Mouse (Mus musculus): ENCODE measurements at regions not wholly inside any gene's neighbourhood (a gene's known extent, or its start where the extent isn't known, plus 50 kb on each side); places are given as distances from the start of the nearest gene placed in this dataset.

DNA sequence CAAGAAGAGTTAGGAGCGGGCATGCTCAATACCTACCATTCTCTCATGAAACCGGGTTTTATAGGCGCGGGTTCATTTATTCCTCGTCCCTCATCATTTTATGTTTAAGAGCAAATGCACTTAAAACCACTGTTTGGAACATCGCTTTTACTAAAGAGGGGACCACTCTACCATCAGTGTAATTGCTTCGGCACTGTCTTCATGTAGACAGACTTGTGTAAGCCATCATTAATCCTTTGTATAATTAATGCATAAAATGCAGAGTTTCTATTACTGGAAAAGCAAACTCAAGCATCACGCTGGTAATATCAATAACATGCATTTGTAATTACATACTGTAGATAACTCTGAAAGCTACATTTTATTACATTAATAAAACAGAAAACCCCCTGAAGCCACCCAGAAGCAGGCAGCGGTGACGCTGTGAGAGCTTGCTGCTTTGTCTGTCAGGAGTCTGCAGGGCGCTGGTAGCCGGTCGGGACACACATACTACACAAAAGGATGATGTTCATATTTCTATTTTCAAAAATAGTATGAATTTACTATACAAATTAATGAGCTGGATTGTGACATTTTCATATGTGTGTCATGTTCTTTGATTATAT lies 99.2 kb downstream of the Zfp281 start:
- no peak for DNase-seq

DNA sequence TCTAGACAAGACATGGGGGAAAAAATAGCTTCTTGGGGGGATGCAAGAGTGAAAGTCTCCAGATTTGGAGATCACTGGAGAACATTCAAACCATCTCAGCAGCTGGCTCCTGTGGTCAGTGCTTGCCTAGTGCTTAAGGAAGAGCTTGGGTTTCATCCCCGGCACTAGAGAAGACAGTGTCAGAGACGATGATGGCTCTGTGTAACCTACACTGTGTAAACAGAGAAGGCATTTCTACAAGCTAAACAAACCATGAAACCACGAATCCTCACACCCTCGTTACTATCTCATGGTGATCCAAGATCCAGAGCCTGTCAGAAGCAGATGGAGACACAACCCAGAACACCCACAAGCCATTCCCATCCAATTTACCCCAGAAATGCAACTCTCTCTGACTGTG lies 100.5 kb downstream of the Zfp281 start:
- DNase-seq: no peak

DNA sequence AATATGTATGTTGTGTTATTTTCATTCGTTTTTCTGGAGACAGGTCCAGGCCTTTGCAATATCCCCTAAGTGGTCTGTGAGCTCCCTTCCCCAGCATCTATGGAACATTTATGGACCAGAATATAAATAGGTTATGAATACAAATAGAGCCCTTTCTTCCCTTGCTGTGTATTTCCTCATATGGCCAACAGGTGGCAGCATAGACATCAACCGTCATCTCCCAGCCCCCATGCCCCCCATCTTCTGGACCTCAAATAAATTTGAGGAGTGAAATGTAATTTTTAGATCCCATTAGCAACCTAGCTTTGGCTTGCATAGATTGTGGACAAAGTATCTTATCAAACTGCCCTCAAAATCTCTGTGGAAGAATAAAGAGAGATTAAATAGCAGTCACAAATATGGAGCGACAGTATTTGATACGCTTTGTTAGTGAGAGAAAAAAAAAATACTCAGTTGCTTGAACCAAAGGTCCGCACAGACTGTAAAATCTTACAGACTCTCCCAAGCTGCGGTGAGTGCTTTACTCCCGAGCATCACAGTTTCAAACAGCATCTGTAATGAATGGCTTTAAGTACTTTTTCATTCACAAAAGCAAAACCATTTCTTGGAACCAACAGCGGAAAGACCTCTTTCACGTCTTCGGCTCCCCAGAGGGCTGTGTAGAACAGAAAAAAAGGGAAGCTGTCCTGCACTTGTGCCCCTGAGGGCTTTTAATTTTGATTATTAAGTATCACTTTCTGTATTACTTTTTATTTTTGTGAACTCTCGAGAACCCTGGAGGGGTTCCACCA lies 101.6 kb downstream of the Zfp281 start:
- no peak for DNase-seq

DNA sequence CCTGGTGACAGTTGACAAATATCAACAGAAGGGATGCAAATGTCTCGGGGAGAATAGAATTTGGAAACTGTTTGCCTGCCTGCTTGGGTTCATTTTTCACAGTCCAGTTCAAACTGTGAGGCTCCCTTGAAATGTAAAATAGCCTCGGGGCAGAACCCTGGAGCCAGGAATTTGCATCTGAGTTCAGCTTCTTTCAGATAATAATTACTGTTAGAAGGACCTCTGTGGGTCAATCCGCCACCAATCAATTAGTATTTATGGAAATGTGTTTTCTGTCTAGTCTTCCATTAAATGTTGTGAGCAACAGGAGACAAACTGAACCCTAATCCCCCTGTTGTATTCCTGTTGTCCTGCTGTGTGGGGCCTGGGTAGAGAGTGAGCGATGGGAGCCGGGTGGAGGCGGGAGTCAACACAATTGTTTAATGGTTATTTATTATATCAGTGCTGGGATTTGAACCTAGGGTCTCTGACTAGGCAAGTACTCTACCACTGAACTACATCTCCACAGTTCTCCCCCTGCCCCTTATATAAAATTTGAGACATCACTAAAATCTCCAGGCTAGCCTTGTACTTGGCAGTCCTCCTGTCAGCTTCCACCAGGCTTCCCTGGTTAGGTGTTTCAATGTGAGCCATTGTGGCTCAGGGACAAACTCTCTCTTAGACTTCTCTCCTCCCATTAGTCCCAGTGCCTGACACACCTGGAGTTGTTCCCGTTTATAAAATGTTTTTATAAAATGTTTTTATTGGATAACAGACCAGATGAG lies 103.3 kb downstream of the Zfp281 start:
- no peak for DNase-seq

DNA sequence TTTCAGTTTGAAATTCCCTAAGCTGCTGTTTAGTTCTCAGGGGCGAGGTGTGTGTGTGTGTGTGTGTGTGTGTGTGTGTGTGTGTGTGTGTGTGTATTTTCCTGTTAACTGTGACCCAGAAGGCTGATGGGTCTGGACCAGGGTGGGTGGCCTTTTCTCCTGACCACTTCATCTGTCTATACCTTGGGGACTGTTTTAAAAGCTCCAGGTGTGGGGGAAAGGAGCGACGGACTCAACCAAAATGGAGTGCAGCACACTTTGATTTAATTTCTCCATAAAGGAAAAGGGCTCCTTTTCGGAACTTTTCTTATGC lies 103.9 kb downstream of the Zfp281 start:
- no peak for DNase-seq

DNA sequence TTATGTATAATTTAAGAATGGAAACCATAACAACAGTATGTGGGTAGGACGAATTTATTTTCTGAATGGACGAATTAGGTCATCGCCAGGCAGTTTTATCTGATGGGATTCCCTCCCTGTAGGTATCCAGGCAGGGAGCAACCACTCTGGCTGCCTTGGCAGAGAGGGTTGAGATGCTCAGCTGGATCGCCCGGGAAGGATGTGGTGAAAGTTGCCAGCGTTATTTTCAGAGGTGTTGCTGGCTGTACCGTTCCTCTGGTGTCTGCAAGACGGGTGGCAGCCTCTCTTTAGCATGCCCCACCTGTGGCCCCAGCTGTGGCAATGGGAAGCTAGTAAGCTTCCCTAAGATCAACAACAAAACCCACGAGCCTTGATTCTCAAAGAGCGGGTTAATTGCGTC lies 105.9 kb downstream of the Zfp281 start:
- no peak for DNase-seq

DNA sequence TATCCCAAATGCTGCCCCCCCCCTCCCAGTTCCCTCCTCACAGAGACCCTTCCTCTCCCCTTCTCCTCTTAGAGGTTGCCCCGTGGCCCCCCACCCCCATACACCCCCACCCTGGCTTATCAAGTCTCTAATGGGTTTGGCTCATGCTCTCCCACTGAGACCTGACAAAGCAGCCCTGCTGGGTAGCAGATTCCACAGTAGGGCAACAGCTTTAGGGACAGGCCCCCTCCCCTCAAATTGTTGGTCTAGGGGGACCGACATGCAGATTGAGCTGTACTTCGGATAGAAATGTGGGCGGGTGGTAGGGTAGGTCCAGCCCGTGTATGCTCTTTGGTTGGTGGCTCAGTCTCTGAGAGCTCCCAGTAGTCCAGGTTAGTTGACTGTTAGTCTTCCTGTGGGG lies 113.3 kb downstream of the Zfp281 start:
- no peak for DNase-seq

DNA sequence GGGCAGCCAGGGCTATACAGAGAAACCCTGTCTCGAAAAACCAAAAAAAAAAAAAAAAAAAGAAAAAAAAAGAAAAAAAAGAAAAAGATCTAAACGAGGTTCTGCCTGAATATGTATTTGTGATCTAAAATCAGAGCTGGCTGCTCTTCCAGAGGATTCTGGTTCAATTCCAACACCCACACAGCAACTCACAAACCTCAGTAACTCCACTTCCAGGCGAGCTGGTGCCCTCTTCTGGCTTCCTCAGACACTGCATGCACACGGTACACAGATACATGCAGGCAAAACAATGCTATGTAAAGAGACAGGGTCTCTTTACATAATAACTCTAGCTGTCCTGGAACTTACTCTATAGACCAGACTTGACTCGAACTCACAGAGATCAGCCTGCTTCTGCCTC lies 114.8 kb downstream of the Zfp281 start:
- peak; percentile 14 for DNase-seq

DNA sequence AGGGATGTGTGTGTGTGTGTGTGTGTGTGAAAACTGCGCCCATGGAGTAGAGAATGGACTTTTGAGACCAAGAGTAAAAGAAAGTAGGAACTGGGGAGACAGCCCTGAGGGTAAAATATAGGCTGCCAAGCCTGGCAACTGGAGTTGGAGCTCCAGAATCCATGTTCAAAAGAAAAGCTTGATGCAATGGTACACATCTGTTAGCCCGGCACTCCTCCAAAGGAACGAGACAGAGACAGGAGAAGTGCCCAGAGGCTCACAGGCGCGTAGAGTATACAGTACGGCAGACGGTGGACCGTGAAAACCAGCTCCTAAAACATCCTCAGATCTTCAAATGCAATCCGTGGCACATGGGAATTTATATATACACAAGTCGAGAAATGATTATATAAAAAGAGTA lies 116.4 kb downstream of the Zfp281 start:
- no peak for DNase-seq

DNA sequence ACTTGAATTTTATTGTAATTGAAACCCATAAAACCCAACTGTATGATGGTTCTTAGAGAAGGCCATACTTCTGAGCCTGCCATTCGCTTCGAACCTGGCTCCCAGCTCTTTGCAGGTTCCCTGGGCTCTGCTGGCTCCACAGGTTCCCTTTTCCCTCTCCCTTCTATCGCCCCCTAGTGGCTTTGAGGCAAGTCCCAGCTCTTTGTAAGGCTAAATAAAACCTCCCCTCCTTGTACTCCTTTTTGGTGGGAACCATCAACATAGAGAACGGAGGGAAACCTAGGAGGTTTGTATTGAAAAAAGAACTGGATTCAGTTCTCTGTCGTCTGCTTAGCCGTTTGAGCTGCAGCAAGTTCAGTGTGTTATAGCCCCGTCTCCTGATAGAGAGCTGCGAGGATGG lies 124.5 kb downstream of the Zfp281 start:
- peak; percentile 10 for DNase-seq

DNA sequence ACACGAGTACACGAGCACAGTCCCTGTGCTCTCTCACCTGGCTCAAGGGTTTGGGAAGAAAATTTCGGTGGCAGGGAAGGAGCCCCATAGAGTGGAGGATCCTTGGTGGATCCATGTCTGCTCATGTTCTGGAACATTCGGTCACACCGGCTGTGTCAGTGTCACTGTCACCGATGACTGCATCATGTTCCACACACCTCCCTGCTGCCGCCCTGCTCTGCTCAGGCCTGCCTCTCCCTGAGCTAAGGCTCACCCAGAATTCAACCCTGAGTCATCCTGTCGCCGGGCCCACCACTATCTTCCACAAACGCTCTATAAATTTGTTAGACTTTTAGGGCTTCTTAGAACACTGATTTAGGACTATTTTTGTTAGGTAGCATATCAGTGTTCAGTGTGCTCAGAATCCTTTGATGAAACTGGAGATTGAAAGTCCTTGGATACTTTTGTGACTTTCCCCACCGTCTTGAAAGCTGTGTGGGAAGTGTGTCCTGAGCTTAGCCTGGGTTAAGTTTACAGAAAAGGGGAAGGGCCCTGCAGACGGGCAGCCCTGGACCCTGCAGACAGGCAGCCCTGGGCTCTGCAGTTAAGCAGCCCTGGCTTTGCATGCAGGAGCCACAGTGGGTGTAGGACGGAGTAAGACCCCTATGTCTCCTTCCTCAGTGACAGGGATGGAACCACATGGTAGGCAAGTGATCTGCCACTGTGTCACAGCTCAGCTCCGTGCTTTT lies 126.9 kb downstream of the Zfp281 start:
- DNase-seq: no peak

DNA sequence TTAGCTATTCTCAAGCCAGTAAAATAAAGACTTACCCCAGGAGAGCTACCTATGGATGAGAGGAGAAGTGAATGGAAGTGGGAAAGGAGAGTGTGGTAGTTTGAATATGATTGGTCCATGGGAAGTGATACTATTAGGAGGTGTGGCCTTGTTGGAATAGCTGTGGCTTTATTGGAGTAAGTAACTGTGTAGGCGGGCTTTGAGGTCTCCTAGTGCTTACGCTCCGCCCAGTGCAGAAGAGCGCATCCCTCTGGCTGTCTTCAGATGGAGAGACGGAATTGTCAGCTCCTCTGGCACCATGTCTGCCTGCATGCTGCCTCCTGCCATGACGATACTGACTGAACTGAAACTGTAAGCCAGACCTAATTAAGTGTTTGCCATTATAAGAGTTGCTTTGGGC lies 129.6 kb downstream of the Zfp281 start:
- no peak for DNase-seq

DNA sequence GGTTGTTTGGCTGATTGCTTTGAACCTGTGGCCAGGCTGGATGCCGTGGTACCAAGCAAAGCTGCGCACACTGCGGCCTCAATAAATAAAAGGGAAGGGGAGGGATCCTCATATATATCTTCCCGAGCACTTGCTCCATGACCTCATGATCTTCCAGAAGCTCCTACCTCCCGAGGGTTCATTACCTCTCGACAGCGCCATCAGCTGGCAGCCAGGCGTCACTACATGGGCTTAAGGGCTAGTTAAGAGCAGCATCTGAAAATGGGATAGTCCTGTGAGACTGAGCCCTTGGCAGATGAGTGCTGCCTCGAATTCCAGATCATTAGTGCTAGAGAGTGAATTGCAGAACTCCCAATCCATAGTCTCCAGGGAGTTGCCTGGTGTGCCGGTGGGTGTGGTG lies 134.0 kb downstream of the Zfp281 start:
- DNase-seq: no peak

DNA sequence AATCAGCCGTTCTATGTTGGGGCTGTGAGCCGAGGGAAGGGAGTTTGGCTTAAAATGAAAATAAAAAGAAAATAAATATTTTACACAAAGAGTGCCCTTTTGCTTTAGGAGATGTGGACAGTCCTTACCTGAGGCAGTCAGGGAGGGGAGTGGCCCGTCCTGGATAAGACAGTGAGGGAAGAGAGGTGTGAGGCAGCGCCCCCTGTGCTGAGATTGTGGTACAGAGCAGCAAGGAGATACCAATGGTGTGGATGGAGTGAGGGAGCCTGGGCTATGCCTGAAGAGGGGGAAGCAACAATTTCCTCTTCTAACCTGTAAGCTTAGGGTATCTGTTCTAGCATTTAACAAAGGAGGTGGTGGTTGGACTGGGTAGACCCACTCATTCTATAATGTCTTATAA lies 134.5 kb downstream of the Zfp281 start:
- no peak for DNase-seq

DNA sequence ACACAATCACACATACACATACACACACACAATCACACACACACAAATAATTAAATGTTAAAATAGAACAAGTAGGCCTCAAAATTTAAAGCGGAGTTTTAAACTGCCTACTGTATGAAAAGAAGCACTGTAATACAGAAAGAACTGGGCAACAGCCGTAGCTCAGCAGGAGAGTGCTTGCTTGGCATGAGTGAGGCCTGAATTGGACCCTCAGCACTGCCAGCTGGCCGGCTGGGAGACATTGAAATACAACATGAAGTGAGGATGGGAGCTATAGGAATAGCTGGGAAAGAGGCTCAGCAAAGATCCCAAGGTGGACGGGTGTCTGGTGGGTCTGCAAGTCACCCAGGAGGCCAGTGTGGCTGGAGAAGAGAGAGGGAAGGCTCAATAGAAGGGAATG lies 136.8 kb downstream of the Zfp281 start:
- no peak for DNase-seq

DNA sequence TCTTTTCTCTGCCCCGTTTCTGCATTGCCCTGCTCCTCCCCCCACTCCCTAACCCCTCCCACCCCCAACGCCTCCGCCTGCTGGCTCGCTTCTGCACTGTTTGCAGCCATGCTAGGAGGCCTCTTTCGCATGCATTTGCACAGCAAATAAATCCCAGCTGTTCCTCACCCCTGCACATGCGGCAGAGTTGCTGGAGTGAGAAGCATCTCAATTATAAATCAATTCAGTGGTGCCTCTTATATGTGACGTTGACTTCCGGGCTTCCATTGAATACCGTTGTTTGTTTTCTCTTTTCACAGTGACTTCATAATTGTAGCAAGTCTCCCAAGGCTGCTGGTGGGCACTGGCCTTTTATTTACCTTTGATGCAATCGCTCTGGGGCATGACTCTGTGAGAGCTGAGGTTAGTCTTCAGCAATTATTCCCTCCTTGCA lies 144.3 kb downstream of the Zfp281 start:
- DNase-seq: no peak

DNA sequence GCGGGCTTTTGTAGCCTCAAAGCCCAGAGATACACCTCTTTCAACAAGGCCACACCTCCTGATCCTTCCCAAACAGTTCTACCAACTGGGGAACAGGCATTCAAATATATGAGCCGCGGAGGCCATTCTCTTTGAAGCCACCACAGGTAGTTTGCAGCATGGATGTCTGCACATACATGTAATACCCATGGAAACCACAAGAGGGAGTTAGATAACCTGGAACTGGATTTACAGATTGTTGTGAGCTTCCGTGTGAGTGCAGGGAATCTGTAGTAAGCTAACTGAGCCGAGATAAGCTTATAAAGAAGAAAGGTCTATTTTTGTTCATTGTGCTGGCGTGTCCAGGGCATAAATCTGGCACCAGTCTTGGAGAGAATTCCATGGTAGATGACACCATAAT lies 149.0 kb downstream of the Zfp281 start:
- DNase-seq: no peak

DNA sequence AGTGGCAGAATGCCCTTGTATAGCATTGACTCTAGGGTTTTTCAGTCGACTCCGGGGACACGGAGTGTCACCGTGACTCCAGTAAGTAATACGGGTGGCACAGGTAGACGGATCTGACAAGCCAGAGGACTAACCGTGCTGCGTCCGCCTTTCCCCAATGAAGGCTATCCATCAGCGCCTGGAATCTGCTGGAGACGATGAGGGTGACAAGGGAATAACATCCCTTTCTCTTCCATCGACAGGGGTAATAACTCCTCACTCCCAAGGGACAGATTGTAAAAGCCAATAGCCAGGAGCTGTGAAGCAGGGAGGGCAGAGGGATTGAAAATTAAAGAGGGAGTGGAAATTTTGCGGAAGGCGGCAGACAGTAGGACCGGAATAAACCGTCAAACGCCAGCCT lies 151.5 kb downstream of the Zfp281 start:
- no peak for DNase-seq

DNA sequence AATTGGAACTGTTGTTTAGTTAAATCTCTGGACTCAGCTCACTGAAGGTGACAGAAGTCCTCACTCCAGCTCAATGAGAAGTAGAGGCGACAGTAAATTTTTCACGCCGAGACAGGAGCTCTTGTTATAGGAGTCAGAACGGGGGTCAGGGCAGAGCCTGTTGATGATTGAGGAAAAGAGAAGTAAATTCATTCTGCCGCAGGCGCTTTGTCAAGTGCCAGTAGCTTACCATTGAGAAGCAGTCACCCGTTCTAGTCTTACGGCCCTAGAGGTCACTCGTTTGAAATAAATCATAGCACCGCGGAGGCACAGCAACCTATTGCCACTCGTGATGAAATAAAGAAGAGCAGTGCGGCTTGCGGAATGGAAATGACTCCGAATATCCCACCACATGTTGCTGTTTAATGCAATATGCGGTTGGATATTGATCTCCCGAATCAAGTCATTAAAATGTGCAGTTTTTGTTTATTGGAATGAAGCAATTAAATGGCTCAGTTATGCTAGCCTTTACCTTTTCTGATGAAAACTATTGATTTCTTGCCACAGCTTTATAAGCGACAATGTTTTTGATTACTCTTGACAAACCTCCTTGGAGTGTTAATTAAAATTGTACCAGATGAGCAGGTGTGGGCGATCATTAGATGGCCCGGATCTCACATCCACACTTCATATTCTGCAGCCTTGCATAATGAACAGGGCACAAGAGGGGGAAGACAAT lies 152.7 kb downstream of the Zfp281 start:
- no peak for DNase-seq

DNA sequence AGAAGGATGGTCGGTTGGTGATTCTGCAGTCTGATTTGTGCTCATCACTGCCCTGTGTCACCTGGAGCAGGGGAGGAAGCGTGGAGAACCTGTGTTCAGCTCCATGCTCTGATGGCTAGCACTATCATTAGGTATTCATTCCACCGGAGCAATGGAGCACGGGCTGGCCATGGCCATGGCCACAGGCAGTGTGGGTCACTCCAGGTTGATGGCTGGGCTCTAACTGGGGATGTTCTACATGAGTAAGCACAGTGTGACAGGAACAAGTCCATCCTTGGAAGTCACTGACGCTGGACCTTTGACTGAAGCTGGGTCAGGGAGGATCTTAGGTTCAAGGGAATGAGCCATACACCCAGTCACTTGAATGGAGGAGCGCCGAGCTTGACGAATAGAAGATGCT lies 154.7 kb downstream of the Zfp281 start:
- no peak for DNase-seq

DNA sequence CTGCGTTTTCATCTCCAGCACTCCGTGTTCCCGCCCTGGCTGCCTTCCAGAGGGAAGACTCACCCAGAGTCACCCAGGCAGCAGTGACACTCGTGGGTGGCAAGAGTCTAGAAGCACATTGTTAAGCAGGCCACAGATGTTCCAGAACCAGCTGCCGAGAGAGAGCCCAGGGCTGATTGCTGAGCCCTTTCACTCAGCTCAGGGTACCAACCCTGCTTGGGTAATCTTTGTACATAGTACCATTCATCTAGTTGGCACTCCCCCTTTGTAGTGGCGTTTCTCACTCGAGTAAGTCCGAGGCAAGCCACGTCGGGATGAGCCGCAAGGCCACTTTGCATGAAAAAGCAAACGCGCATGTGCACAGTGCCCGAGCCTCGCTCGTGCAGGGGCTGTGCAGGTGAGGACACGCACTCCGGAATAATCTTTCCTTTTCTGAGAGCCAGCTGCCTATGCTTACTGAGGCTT lies 156.9 kb downstream of the Zfp281 start:
- no peak for DNase-seq

DNA sequence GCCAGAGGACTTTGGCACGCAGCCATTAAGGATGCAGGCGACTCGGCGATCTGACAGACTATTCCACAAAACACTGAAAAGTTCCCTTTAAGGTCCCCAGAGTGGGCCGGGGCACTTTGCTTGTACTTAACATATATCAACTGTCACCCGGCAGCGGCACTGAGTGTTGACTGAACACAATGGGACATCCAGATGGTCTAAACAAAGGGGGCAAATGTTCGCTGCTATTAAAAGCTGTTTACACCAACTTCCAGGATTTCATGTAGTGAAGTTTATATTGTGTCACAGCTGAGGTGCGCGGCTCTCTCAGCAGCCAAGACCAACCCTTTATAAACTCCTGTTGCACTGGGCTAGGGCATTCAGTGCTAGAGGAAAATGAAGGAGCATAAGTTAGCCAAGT lies 157.6 kb downstream of the Zfp281 start:
- DNase-seq: no peak

DNA sequence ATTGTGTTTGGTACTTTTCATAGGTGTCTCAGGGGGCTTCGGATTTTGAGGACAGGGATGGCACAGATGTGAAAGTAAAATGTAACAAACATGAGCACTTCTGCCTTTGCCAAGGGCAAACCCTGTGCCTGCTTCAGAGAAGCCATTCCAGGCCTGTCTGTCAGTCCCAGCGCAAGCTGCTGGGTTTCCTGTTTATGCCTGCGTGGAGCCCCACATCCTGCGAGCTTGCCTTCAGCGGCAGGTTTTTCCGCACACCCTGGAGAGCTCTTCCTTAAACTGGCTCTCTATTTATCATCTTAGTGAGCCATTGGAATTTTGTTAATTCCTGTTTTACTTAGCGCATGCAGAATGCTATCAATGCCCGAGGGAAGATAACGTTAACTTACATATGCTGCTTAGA lies 159.5 kb downstream of the Zfp281 start:
- DNase-seq: no peak
